Mouse (Mus musculus): ENCODE results near the gene Cacna1s.

The Cacna1s gene

GRCm38 (mm10) chr1:136119571-136120262, 67.2 kb downstream of the Cacna1s start:
- DNase-seq: no peak

- no peak for DNase-seq
These were observed 67.7 kb downstream of the Cacna1s start for GRCm38 (mm10) chr1:136120263-136120603.

GRCm38 (mm10) chr1:136120785-136121184, 68.2 kb downstream of the Cacna1s start:
- no peak for DNase-seq

- DNase-seq: no peak
These were observed 69.5 kb downstream of the Cacna1s start for GRCm38 (mm10) chr1:136122030-136122429.

GRCm38 (mm10) chr1:136126159-136126765, 73.7 kb downstream of the Cacna1s start:
- no peak for DNase-seq

GRCm38 (mm10) chr1:136126895-136127294, 74.3 kb downstream of the Cacna1s start:
- DNase-seq: no peak

- DNase-seq: no peak
These were observed 75.3 kb downstream of the Cacna1s start for GRCm38 (mm10) chr1:136127856-136128255.

- DNase-seq: no peak
These were observed 75.9 kb downstream of the Cacna1s start for GRCm38 (mm10) chr1:136128416-136128815.

- DNase-seq: no peak
These were observed 76.5 kb downstream of the Cacna1s start for GRCm38 (mm10) chr1:136128944-136129589.

GRCm38 (mm10) chr1:136130107-136130506, 77.6 kb downstream of the Cacna1s start:
- DNase-seq: no peak

GRCm38 (mm10) chr1:136130951-136131558, 78.5 kb downstream of the Cacna1s start, which contains the start of gene Kif21b:
Gene Kif21b (plus strand): TSS chr1:136131389.
- DNase-seq: peak; percentile 83 to 87

- DNase-seq: peak; percentile 37 to 39
These were observed 79.2 kb downstream of the Cacna1s start for GRCm38 (mm10) chr1:136131603-136132291.

- no peak for DNase-seq
These were observed 80.0 kb downstream of the Cacna1s start for GRCm38 (mm10) chr1:136132386-136133201.

GRCm38 (mm10) chr1:136133570-136134240, 81.2 kb downstream of the Cacna1s start:
- DNase-seq: peak; percentile 53 to 64

- DNase-seq: no peak
These were observed 82.0 kb downstream of the Cacna1s start for GRCm38 (mm10) chr1:136134547-136134946.

- DNase-seq: no peak
These were observed 82.5 kb downstream of the Cacna1s start for GRCm38 (mm10) chr1:136135046-136135445.

- no peak for DNase-seq
These were observed 83.4 kb downstream of the Cacna1s start for GRCm38 (mm10) chr1:136135777-136136444.

GRCm38 (mm10) chr1:136136547-136136946, 84.0 kb downstream of the Cacna1s start:
- no peak for DNase-seq

- no peak for DNase-seq
These were observed 84.6 kb downstream of the Cacna1s start for GRCm38 (mm10) chr1:136137071-136137531.

GRCm38 (mm10) chr1:136137575-136137974, 85.0 kb downstream of the Cacna1s start:
- DNase-seq: peak in 1 of 2 experiments; percentile 54
